Mouse (Mus musculus) hindbrain, embryonic 14.5 days (tissue): ENCODE results near the gene Cep70. TPM values are rescaled to one million over a fixed set of nuclear protein-coding genes. Genes with fewer than 3 reads are reported as not detected.

Source experiments
- ATAC-seq: fragments of 200-750 bp; cut with Nextera tagmentation; 2 replicates; pipeline ENCODE4 v1.8.0; 2017; ENCODE audit warnings: moderate number of reproducible peaks, mild to moderate bottlenecking, moderate TSS enrichment, moderate library complexity; ENCODE audit not compliant: low FRiP score
- DNase-seq: peaks from one replicate; pipeline ENCODE4 v3.0.0-alpha.2; 2015; ENCODE audit warnings: low spot score
- H3K27ac ChIP-seq: fragments of 300-500 bp; sonication (generic); 2 replicates; pipeline ENCODE4 v1.5.1; 2014; ENCODE audit warnings: mild to moderate bottlenecking, moderate library complexity
- H3K27me3 ChIP-seq: fragments of 300-500 bp; sonication (generic); 2 replicates; pipeline ENCODE4 v1.6.1; 2014; ENCODE audit warnings: mild to moderate bottlenecking, low read length, mixed read lengths; ENCODE audit not compliant: control insufficient read depth, insufficient read depth
- H3K36me3 ChIP-seq: fragments of 300-500 bp; sonication (generic); replicated peaks from 2 replicates; pipeline ENCODE4 v1.6.1; 2014; ENCODE audit not compliant: control insufficient read depth, insufficient read depth
- H3K4me1 ChIP-seq: fragments of 300-500 bp; sonication (generic); replicated peaks from 2 replicates; pipeline ENCODE4 v1.6.1; 2014; ENCODE audit warnings: antibody characterized with exemption, low read length, mixed read lengths; ENCODE audit not compliant: control insufficient read depth, insufficient read depth
- H3K4me2 ChIP-seq: fragments of 300-500 bp; sonication (generic); replicated peaks from 2 replicates; pipeline ENCODE4 v1.6.1; 2014; ENCODE audit warnings: mild to moderate bottlenecking, moderate library complexity
- H3K4me3 ChIP-seq: fragments of 300-500 bp; sonication (generic); replicated peaks from 2 replicates; pipeline ENCODE4 v1.5.1; 2014; ENCODE audit warnings: mild to moderate bottlenecking, low read length
- H3K9ac ChIP-seq: fragments of 300-500 bp; sonication (generic); 2 replicates; pipeline ENCODE4 v1.6.1; 2014
- H3K9me3 ChIP-seq: fragments of 300-500 bp; sonication (generic); 2 replicates; pipeline ENCODE4 v1.6.1; 2016; ENCODE audit warnings: low read length; ENCODE audit not compliant: control insufficient read depth
- WGBS: fragments of 180-500 bp; shearing (Covaris S2); extraction: QIAGEN DNeasy Blood & Tissue Kit; methylation state at CpG from one replicate; pipeline ENCODE4 v1.1.7; 2014; 5-methylcytosine and 5-hydroxymethylcytosine counted together
- polyA plus RNA-seq: library from polyadenylated mRNA; unstranded; fragments of >200 nt; fragmentation: Nextera tagmentation; extraction: Ambion mirVana; gene quantifications from 2 replicates; pipeline ENCODE4 v1.2.1, GENCODE M21; 2014

Cep70 gene
- polyA plus RNA-seq, 1 experiment from 2014 or later: 55.0 TPM

GRCm38 (mm10) chr9:99256821-99257220, 13.7 kb downstream of the Cep70 start:
- H3K27me3 ChIP-seq: no peaks in the 10 kb centered on the region
- no peaks in the 10 kb centered on the region for H3K4me1 ChIP-seq
- ATAC-seq: no peak
- H3K36me3 ChIP-seq: peaks cover 59% of the 10 kb centered on the region
- H3K4me3 ChIP-seq: no peak overlapping the region
- DNase-seq: no peak
- H3K27ac ChIP-seq: no peak overlapping the region
- 96% methylated on average over 3 of the region's 3 CpGs for WGBS
- H3K4me2 ChIP-seq: no peak overlapping the region
- H3K9me3 ChIP-seq: no peaks in the 10 kb centered on the region
- H3K9ac ChIP-seq: no peak overlapping the region

GRCm38 (mm10) chr9:99258891-99259290, 15.7 kb downstream of the Cep70 start:
- Histone ChIP-seq H3K4me1 (no peaks in the 10 kb centered on the region), H3K27me3 (no peaks in the 10 kb centered on the region), H3K4me2 (no peak overlapping the region), H3K27ac (no peak overlapping the region), H3K9me3 (no peaks in the 10 kb centered on the region), H3K9ac (no peak overlapping the region), H3K4me3 (no peak overlapping the region), H3K36me3 (peaks cover 74% of the 10 kb centered on the region)
- ATAC-seq (no peak), DNase-seq (no peak)
- 85% methylated on average over 5 of the region's 5 CpGs for WGBS

DNA sequence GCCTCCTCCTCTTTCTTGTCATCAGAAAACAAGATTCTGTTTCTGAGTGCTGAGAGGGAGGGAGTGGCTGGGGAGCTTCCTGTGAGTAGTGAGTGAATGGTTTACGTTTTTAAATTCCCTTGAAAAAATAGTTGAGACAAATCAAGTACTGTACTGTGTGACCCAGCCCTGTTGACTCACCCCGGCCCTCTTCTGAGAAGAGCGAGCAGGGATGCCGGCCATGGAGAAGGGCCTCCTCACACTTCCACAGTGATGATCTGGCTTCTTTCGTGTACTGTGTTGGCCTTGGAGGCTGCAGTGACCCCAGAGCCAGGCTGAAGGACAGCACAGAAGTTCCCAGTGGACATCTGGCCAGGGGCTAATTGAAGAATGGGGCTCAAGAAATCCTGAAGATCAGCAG, 61.1 kb downstream of the Cep70 start:
- peaks cover 70% of the 10 kb centered on the region for H3K36me3 ChIP-seq
- H3K4me2 ChIP-seq: no peak overlapping the region
- no peaks in the 10 kb centered on the region for H3K27me3 ChIP-seq
- no peaks in the 10 kb centered on the region for H3K4me1 ChIP-seq
- no peak overlapping the region for H3K4me3 ChIP-seq
- ATAC-seq (no peak), DNase-seq (no peak)
- no peak overlapping the region for H3K27ac ChIP-seq
- H3K9me3 ChIP-seq: no peaks in the 10 kb centered on the region
- WGBS: 92% methylated on average over 5 of the region's 5 CpGs
- no peak overlapping the region for H3K9ac ChIP-seq

DNA sequence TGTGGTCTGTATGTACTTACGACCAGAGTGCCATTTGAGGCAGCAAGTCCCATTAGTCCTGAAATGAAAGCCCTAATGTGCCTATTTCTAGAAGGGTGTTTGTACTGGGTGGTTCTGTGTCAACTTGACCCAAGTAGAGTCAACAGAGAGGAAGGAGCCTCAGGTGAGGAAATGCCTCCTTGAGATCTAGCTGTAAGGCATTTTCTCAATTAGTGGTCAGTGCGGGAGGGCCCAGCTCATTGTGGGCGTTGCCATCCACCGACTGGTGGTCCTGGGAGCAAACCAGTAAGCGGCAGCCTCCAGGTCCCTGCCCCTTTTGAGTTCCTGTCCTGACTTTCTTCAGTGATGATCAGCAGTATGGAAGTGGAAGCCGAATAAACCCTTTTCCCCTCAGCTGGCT, 63.1 kb downstream of the Cep70 start:
- Histone ChIP-seq H3K27me3 (no peaks in the 10 kb centered on the region), H3K9me3 (no peaks in the 10 kb centered on the region), H3K27ac (no peak overlapping the region), H3K4me1 (no peaks in the 10 kb centered on the region), H3K9ac (no peak overlapping the region), H3K4me3 (no peak overlapping the region), H3K4me2 (no peak overlapping the region), H3K36me3 (peaks cover 65% of the 10 kb centered on the region)
- ATAC-seq (no peak), DNase-seq (no peak)
- WGBS: 88% methylated on average over 6 of the region's 6 CpGs

GRCm38 (mm10) chr9:99319343-99319951, 76.3 kb downstream of the Cep70 start:
- H3K4me2 ChIP-seq: no peak overlapping the region
- ATAC-seq (no peak), DNase-seq (no peak)
- H3K4me1 ChIP-seq: no peaks in the 10 kb centered on the region
- 66% methylated on average over 8 of the region's 8 CpGs for WGBS
- H3K27ac ChIP-seq: no peak overlapping the region
- H3K36me3 ChIP-seq: no peaks in the 10 kb centered on the region
- no peaks in the 10 kb centered on the region for H3K27me3 ChIP-seq
- H3K4me3 ChIP-seq: no peak overlapping the region
- H3K9me3 ChIP-seq: no peaks in the 10 kb centered on the region
- no peak overlapping the region for H3K9ac ChIP-seq

DNA sequence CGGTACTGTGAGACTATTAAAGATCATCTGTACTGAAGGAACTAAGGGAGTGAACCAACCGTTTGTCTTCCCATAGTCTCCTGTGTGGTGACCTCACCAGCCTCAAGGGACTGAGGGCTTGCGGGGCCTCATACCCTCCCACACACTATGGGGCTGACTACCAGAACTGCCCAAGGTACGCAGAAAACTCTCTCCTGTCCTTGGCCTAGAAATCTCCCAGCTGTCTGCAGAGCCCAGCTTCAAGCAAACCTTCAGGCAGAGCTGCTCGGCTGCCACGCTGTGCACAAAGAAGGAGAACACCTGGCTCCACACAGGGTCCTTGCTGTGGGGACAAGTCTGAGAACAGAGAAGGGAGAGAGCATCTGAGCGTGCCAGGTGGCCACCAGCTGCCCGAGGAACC, 76.8 kb downstream of the Cep70 start:
- 84% methylated on average over 8 of the region's 8 CpGs for WGBS
- Histone ChIP-seq H3K4me2 (no peak overlapping the region), H3K4me1 (no peaks in the 10 kb centered on the region), H3K4me3 (no peak overlapping the region), H3K27me3 (no peaks in the 10 kb centered on the region), H3K36me3 (no peaks in the 10 kb centered on the region), H3K27ac (no peak overlapping the region), H3K9ac (no peak overlapping the region), H3K9me3 (no peaks in the 10 kb centered on the region)
- no peak for ATAC-seq
- DNase-seq: no peak

- Histone ChIP-seq H3K27me3 (no peaks in the 10 kb centered on the region), H3K4me2 (no peak overlapping the region), H3K4me3 (no peak overlapping the region), H3K27ac (no peak overlapping the region), H3K9ac (no peak overlapping the region), H3K9me3 (no peaks in the 10 kb centered on the region), H3K36me3 (no peaks in the 10 kb centered on the region), H3K4me1 (no peaks in the 10 kb centered on the region)
- WGBS: 92% methylated on average over 7 of the region's 7 CpGs
- DNase-seq (no peak), ATAC-seq (no peak)
Measured at GRCm38 (mm10) chr9:99325208-99325929, 82.2 kb downstream of the Cep70 start.

DNA sequence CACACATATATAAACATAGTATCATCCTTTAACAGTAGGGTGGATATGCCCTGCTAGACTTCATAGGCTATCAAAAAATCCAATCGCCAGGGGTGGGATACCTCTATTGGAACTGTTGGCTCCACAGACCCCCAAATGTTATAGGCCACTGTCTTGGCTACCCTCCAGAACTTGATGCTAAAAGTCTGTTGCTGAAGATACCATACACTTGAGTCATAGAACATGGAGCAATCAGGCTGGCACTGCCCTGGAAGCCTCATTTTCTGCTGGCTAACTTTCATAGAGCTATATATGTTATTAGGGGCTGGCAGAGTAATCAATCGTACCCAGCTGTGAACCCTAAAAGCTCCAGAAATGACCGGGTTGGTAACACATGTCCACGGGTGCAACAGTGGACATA, 82.8 kb downstream of the Cep70 start:
- Histone ChIP-seq H3K4me3 (no peak overlapping the region), H3K9me3 (no peaks in the 10 kb centered on the region), H3K27me3 (no peaks in the 10 kb centered on the region), H3K27ac (no peak overlapping the region), H3K36me3 (no peaks in the 10 kb centered on the region), H3K4me2 (no peak overlapping the region), H3K9ac (no peak overlapping the region), H3K4me1 (no peaks in the 10 kb centered on the region)
- 86% methylated on average over 4 of the region's 4 CpGs for WGBS
- DNase-seq (no peak), ATAC-seq (no peak)

DNA sequence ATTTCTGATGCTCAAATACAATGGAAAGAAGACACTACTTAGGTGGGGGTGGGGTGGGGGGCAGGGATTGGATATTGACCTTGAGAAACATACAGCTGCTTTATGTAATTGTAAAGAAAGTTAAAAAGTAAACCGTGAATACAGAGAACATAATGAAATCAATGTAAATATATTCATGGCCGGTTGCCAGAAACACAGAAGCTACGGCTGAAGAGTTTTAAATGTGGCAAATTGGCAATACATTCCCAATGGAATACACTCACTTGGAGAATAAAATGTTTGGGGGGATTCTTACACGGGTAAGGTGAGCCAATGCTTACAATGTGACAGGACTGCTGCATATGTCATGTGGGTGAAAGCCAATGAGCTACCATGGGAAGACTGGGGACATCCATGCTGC, 83.7 kb downstream of the Cep70 start:
- Histone ChIP-seq H3K27me3 (no peaks in the 10 kb centered on the region), H3K4me3 (no peak overlapping the region), H3K9ac (no peak overlapping the region), H3K4me2 (no peak overlapping the region), H3K9me3 (no peaks in the 10 kb centered on the region), H3K4me1 (no peaks in the 10 kb centered on the region), H3K36me3 (no peaks in the 10 kb centered on the region), H3K27ac (no peak overlapping the region)
- no peak for ATAC-seq
- 41% methylated on average over 4 of the region's 4 CpGs for WGBS
- peak; percentile 32 for DNase-seq
